Mouse (Mus musculus) liver, embryonic 14.5 days (tissue): ENCODE measurements around the gene Lhx5.

ENCODE experiments used
- CTCF ChIP-seq: IDR thresholded peaks from 2 replicates; pipeline ENCODE4 v1.5.1; 2016; ENCODE audit warnings: antibody characterized with exemption, low read depth, control low read depth
- EP300 ChIP-seq: IDR thresholded peaks from 2 replicates; pipeline ENCODE4 v1.6.1; 2016; ENCODE audit warnings: antibody characterized with exemption, low read depth

GRCm38 (mm10) chr5:120447305-120447704 is 15.8 kb downstream of the Lhx5 start:
- TF ChIP-seq CTCF, result no peak
- no peak for TF ChIP-seq EP300
